Mouse (Mus musculus) forebrain, embryonic 13.5 days (tissue): Measurements from ENCODE around the gene Gpsm2. TPM values are rescaled to one million over a fixed set of nuclear protein-coding genes. Genes with fewer than 3 reads are reported as not detected.
A peak's percentile ranks its signal among the peaks of the same experiment; 100 is the strongest.

Source experiments
- ATAC-seq: fragments of 200-750 bp; cut with Nextera tagmentation; 2 replicates; pipeline ENCODE4 v1.8.0; 2017
- H3K27ac ChIP-seq: fragments of 300-500 bp; sonication (generic); 2 replicates; pipeline ENCODE4 v1.5.1; 2015; ENCODE audit warnings: inconsistent platforms, mild to moderate bottlenecking, moderate library complexity
- H3K27me3 ChIP-seq: fragments of 300-500 bp; sonication (generic); 2 replicates; pipeline ENCODE4 v1.6.1; 2015; ENCODE audit warnings: mild to moderate bottlenecking, inconsistent platforms
- H3K36me3 ChIP-seq: fragments of 300-500 bp; sonication (generic); 2 replicates; pipeline ENCODE4 v1.6.1; 2015; ENCODE audit warnings: mild to moderate bottlenecking, inconsistent platforms; ENCODE audit not compliant: poor library complexity, severe bottlenecking
- H3K4me1 ChIP-seq: fragments of 300-500 bp; sonication (generic); 2 replicates; pipeline ENCODE4 v1.6.1; 2015; ENCODE audit warnings: inconsistent platforms
- H3K4me2 ChIP-seq: fragments of 300-500 bp; sonication (generic); 2 replicates; pipeline ENCODE4 v1.6.1; 2015; ENCODE audit warnings: inconsistent platforms, mild to moderate bottlenecking, moderate library complexity
- H3K4me3 ChIP-seq: fragments of 300-500 bp; sonication (generic); 2 replicates; pipeline ENCODE4 v1.5.1; 2015; ENCODE audit warnings: mild to moderate bottlenecking, inconsistent platforms
- H3K9ac ChIP-seq: fragments of 300-500 bp; sonication (generic); 2 replicates; pipeline ENCODE4 v1.6.1; 2015; ENCODE audit warnings: mild to moderate bottlenecking, inconsistent platforms
- H3K9me3 ChIP-seq: fragments of 300-500 bp; sonication (generic); replicated peaks from 2 replicates; pipeline ENCODE4 v1.6.1; 2016; ENCODE audit warnings: inconsistent platforms
- WGBS: fragments of 180-500 bp; shearing (Covaris S2); methylation state at CpG from one replicate; pipeline ENCODE4 v1.1.7; 2015; 5-methylcytosine and 5-hydroxymethylcytosine counted together
- polyA plus RNA-seq: library from polyadenylated mRNA; unstranded; fragments of >200 nt; fragmentation: Nextera tagmentation; extraction: Ambion mirVana; gene quantifications from 2 replicates; pipeline ENCODE4 v1.2.1, GENCODE M21; 2015

Gpsm2 gene
- polyA plus RNA-seq, 1 experiment from 2014 or later = 64.6 TPM

- ATAC-seq = no peak
- WGBS = under 1% methylated on average over 43 of the region's 44 CpGs
- 0 out of 2 replicates have a peak, but pooled peaks cover 2% of the 10 kb centered on the region for H3K36me3 ChIP-seq
These were observed 775 bp downstream of the Gpsm2 start for GRCm38 (mm10) chr3:108721076-108721991.

DNA sequence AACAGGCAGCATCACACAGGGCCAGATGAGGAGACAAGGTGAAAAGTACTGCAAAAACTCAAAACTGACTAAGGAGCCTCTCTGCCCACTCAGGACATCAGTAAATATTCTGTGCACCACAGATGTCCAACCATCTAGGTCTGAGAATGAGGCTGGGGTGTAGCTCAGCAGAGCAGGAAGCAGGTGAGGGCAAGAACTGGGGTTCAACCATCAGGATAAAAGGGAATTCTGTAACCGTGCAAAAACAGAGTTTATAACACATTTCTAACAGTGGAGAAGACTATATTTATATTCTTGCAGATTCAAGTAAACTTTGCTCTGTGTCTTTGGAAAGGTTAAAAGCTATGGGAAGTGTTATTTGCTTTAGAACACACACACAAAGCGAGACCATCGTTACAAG is 2.3 kb downstream of the Gpsm2 start:
- H3K4me3 ChIP-seq = peak overlapping the region; percentile 83; the same call in 1 of the 2 replicates
- 0 out of 2 replicates have a peak, but pooled peaks cover 3% of the 10 kb centered on the region for H3K36me3 ChIP-seq
- no peak overlapping the region for H3K27ac ChIP-seq
- H3K9me3 ChIP-seq = no peaks in the 10 kb centered on the region
- no peak overlapping the region for H3K9ac ChIP-seq
- peaks cover 28% of the 10 kb centered on the region for H3K4me1 ChIP-seq
- peak overlapping the region; percentile 72 for H3K4me2 ChIP-seq
- no peak for ATAC-seq
- H3K27me3 ChIP-seq = no peaks in the 10 kb centered on the region
- WGBS = 84% methylated on average over 3 of the region's 3 CpGs

More at GRCm38 (mm10) chr3:108721076-108721991, 775 bp downstream of the Gpsm2 start:
- H3K27me3 ChIP-seq = no peaks in the 10 kb centered on the region
- peak overlapping the region; percentile 83 for H3K4me3 ChIP-seq
- no peaks in the 10 kb centered on the region for H3K9me3 ChIP-seq
- H3K27ac ChIP-seq = peak overlapping the region; percentile 88
- H3K4me1 ChIP-seq = peaks cover 28% of the 10 kb centered on the region
- peak overlapping the region; percentile 72 for H3K4me2 ChIP-seq
- peak overlapping the region; percentile 88 for H3K9ac ChIP-seq

DNA sequence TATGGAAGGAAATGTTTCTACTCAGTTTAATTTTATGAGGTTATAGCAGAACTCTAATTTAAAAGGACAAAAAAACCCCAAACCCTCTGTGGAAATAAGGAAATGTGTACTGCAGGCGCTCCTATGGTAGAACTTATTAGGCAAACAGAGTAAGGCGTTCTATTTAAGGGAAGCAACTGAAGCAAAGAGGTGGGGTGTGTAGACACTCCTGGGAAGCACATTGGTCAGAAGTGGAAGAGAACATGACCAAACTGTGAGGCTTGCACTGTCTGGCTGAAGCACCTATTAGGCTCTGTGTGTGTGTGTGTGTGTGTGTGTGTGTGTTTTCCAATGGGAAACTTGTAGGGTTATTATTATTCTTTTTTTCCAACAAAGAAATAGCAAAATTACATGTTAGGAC is 2.8 kb downstream of the Gpsm2 start:
- H3K27ac ChIP-seq = no peak overlapping the region
- H3K36me3 ChIP-seq = 0 out of 2 replicates have a peak, but pooled peaks cover 3% of the 10 kb centered on the region
- H3K4me1 ChIP-seq = peaks cover 28% of the 10 kb centered on the region
- no peaks in the 10 kb centered on the region for H3K9me3 ChIP-seq
- WGBS = 80% methylated on average over 2 of the region's 2 CpGs
- H3K4me3 ChIP-seq = no peak overlapping the region
- no peaks in the 10 kb centered on the region for H3K27me3 ChIP-seq
- no peak overlapping the region for H3K9ac ChIP-seq
- H3K4me2 ChIP-seq = peak overlapping the region; percentile 72
- ATAC-seq = no peak

DNA sequence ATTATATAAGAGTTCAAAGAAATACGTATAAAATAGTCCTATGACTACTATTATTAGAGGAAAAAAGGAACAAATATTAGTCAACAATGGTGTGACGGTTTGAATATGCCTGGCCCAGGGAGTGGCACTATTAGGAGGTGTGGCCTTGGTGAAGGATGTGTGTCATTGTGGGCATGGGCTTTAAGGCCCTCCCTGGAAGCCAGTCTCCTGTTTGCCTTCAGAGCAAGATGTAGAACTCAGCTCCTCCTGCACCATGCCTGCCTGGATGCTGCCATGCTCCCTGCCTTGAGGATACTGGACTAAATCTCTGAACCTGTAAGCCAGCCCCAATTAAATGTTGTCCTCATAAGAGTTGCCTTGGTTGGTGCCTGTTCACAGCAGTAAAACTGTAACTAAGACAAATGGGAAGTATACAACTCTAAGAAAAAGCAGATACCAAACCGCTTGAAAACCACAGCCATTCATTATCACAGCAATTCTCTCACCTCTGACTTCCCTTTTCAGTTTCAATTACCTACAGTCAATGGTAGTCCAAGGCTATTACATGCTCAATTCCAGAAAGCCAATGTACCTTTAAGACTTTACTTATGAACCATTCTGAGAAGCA is 4.1 kb downstream of the Gpsm2 start:
- Histone ChIP-seq H3K4me2 (no peak overlapping the region), H3K4me1 (peaks cover 31% of the 10 kb centered on the region), H3K9me3 (no peaks in the 10 kb centered on the region), H3K27ac (no peak overlapping the region), H3K27me3 (no peaks in the 10 kb centered on the region), H3K9ac (no peak overlapping the region), H3K4me3 (no peak overlapping the region), H3K36me3 (0 out of 2 replicates have a peak, but pooled peaks cover 3% of the 10 kb centered on the region)
- WGBS = 96% methylated on average over 3 of the region's 3 CpGs
- ATAC-seq = no peak

DNA sequence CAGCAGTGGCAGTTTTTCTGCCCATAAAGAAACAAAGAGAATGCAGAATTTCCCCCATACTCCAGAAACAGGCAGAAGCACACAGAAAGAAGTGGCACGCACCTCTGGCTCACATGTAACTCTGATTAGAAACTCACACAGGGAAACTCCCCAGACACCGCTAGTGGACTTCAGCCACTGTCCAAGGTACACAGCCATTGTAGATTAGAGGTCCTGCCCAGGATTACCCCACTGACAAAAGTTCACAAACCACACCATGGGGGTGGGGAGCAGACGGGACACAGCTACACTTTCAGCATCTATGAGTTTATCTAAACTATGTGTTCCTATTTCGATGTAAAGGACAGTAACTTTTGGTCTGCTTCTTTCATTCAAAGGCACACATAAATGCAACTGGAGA is 7.3 kb downstream of the Gpsm2 start:
- Histone ChIP-seq H3K9me3 (no peaks in the 10 kb centered on the region), H3K27me3 (no peaks in the 10 kb centered on the region), H3K4me2 (no peak overlapping the region), H3K36me3 (0 out of 2 replicates have a peak, but pooled peaks cover 3% of the 10 kb centered on the region), H3K27ac (no peak overlapping the region), H3K4me1 (peaks cover 15% of the 10 kb centered on the region), H3K4me3 (no peak overlapping the region), H3K9ac (no peak overlapping the region)
- no peak for ATAC-seq
- 100% methylated on average over 4 of the region's 4 CpGs for whole genome bisulfite sequencing

DNA sequence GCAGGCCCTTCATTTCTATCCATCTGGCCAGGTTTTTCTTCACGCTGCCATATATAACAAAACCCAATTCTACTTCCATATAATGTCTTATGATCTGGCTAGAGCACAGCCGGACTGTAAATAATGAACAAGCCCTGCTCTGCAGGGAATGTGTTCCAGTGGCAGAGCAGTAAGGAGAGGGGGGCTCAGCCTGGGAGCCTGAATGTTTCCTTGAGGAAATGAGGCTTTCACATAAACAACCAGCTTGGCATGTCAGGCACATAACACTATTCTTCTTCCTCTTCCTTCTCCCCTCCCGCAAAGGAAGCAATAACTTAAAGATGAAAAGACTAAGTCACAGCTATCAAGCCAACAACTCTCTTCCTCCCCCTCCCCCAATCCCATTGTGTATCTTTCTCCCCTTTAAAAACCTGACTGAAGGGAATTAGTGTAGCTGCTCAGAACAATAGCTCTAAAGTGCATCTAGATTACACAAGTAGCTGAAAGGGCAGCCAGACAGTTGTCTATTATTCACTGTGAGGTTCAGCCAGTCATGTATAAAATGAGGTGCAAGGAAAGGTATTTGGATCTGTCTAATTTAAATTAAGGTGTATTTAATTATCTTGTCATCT is 8.9 kb downstream of the Gpsm2 start:
- Histone ChIP-seq H3K27me3 (no peaks in the 10 kb centered on the region), H3K4me2 (no peak overlapping the region), H3K9ac (no peak overlapping the region), H3K36me3 (0 out of 2 replicates have a peak, but pooled peaks cover 3% of the 10 kb centered on the region), H3K4me1 (0 out of 2 replicates have a peak, but pooled peaks cover 9% of the 10 kb centered on the region), H3K4me3 (no peak overlapping the region), H3K27ac (no peak overlapping the region), H3K9me3 (no peaks in the 10 kb centered on the region)
- no peak for ATAC-seq
- WGBS = 39% methylated on average over 3 of the region's 3 CpGs

- no peaks in the 10 kb centered on the region for H3K27me3 ChIP-seq
- 85% methylated on average over 5 of the region's 5 CpGs for WGBS
- H3K9ac ChIP-seq = no peak overlapping the region
- no peak overlapping the region for H3K4me3 ChIP-seq
- no peaks in the 10 kb centered on the region for H3K9me3 ChIP-seq
- H3K4me1 ChIP-seq = 0 out of 2 replicates have a peak, but pooled peaks cover 9% of the 10 kb centered on the region
- no peak overlapping the region for H3K27ac ChIP-seq
- ATAC-seq = no peak
- no peak overlapping the region for H3K4me2 ChIP-seq
- H3K36me3 ChIP-seq = 0 out of 2 replicates have a peak, but pooled peaks cover 5% of the 10 kb centered on the region
These were observed 10.8 kb downstream of the Gpsm2 start for GRCm38 (mm10) chr3:108711296-108711695.

- no peak overlapping the region for H3K9ac ChIP-seq
- H3K4me2 ChIP-seq = no peak overlapping the region
- 95% methylated on average over 8 of the region's 8 CpGs for WGBS
- no peak overlapping the region for H3K27ac ChIP-seq
- no peak for ATAC-seq
- H3K9me3 ChIP-seq = no peaks in the 10 kb centered on the region
- H3K36me3 ChIP-seq = peaks cover 59% of the 10 kb centered on the region
- H3K27me3 ChIP-seq = no peaks in the 10 kb centered on the region
- 0 out of 2 replicates have a peak, but pooled peaks cover 3% of the 10 kb centered on the region for H3K4me1 ChIP-seq
- no peak overlapping the region for H3K4me3 ChIP-seq
These were observed 19.3 kb downstream of the Gpsm2 start for GRCm38 (mm10) chr3:108702789-108703188.

GRCm38 (mm10) chr3:108701256-108701655 is 20.9 kb downstream of the Gpsm2 start:
- H3K4me1 ChIP-seq = 0 out of 2 replicates have a peak, but pooled peaks cover 3% of the 10 kb centered on the region
- no peak overlapping the region for H3K4me2 ChIP-seq
- no peak overlapping the region for H3K27ac ChIP-seq
- no peaks in the 10 kb centered on the region for H3K27me3 ChIP-seq
- ATAC-seq = no peak
- no peaks in the 10 kb centered on the region for H3K9me3 ChIP-seq
- 89% methylated on average over 1 of the region's 1 CpGs for WGBS
- peaks cover 68% of the 10 kb centered on the region for H3K36me3 ChIP-seq
- no peak overlapping the region for H3K9ac ChIP-seq
- H3K4me3 ChIP-seq = no peak overlapping the region

DNA sequence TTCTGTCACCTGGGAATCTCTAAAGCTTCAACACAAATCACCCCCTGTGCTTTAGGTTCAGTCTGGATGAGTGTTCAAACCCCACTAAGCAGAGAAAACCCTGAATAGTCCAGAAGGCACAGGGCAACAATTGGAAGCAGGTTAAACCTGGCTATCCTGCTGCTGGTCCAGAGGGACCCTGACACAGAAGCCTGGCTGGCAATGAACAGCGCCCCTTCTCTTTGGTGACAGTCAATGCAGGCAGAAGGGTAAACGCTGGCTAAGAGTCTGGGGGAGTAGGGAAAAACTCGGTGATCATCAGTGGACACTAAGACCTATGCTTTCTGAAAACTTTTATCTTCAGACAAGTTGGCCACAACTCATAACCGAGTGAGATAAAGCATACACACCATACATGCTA is 22.3 kb downstream of the Gpsm2 start:
- Histone ChIP-seq H3K4me1 (0 out of 2 replicates have a peak, but pooled peaks cover 3% of the 10 kb centered on the region), H3K9me3 (no peaks in the 10 kb centered on the region), H3K27ac (no peak overlapping the region), H3K4me2 (no peak overlapping the region), H3K9ac (no peak overlapping the region), H3K27me3 (no peaks in the 10 kb centered on the region), H3K36me3 (peaks cover 70% of the 10 kb centered on the region), H3K4me3 (no peak overlapping the region)
- WGBS = 89% methylated on average over 4 of the region's 4 CpGs
- ATAC-seq = no peak

DNA sequence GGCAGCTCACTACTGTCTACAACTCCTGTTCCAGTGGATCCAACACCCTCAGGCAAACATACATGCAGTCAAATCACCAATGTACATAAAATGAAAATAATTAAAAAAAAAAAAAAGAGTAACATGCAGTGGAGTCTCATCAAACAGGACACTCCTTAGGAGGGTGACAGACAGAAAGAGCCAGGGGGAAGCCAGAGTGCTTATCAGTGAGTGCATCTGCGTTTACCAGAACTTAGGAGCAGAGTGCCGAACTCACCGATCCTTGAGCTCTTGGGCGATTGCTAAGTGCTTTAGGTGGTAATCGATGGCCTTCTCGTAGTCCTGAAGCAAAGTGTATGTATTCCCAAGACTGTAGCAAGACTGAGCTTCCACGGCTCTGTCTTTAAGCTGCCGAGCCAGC is 23.4 kb downstream of the Gpsm2 start:
- no peaks in the 10 kb centered on the region for H3K27me3 ChIP-seq
- H3K36me3 ChIP-seq = peaks cover 76% of the 10 kb centered on the region
- 95% methylated on average over 8 of the region's 8 CpGs for WGBS

DNA sequence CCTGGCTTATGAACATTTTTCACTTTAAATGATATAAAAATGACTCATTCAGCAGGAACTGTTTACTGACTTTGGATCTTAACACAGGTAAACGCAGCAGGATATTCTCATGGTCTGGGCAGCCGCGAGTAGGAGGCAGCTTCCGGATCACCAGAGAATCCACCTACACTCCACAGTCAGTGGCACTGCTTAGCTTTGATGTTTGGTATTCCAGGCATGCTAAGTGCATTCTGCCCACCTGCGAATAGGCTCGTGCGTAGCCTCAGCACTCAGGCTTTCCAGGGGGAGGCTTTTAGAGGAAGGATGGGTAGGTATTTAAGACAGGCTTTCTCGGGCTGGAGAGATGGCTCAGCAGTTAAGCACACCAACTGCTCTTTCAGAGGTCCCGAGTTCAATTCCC is 27.8 kb downstream of the Gpsm2 start:
- 95% methylated on average over 9 of the region's 9 CpGs for WGBS
- H3K4me3 ChIP-seq = no peak overlapping the region
- no peak overlapping the region for H3K27ac ChIP-seq
- H3K9me3 ChIP-seq = no peaks in the 10 kb centered on the region
- H3K9ac ChIP-seq = no peak overlapping the region
- H3K4me2 ChIP-seq = no peak overlapping the region
- H3K27me3 ChIP-seq = no peaks in the 10 kb centered on the region
- no peaks in the 10 kb centered on the region for H3K4me1 ChIP-seq
- no peak for ATAC-seq
- peaks cover 56% of the 10 kb centered on the region for H3K36me3 ChIP-seq

More for the DNA sequence above, 23.4 kb downstream of the Gpsm2 start:
- Histone ChIP-seq H3K4me2 (no peak overlapping the region), H3K9me3 (no peaks in the 10 kb centered on the region), H3K4me1 (no peaks in the 10 kb centered on the region), H3K4me3 (no peak overlapping the region), H3K27ac (no peak overlapping the region), H3K9ac (no peak overlapping the region)
- ATAC-seq = no peak
